Mouse (Mus musculus) MEL-GATA-1-ER (cell line): ENCODE measurements around the gene Rnf26.

Experiments
- DNase-seq: peaks from one replicate; pipeline ENCODE4 v3.0.0-alpha.2; 2012; ENCODE audit warnings: low read depth; ENCODE audit errors: extremely low read depth

Gene Rnf26

GRCm38 (mm10) chr9:44093612-44094503, 19.5 kb downstream of the Rnf26 start:
- no peak for DNase-seq

DNA sequence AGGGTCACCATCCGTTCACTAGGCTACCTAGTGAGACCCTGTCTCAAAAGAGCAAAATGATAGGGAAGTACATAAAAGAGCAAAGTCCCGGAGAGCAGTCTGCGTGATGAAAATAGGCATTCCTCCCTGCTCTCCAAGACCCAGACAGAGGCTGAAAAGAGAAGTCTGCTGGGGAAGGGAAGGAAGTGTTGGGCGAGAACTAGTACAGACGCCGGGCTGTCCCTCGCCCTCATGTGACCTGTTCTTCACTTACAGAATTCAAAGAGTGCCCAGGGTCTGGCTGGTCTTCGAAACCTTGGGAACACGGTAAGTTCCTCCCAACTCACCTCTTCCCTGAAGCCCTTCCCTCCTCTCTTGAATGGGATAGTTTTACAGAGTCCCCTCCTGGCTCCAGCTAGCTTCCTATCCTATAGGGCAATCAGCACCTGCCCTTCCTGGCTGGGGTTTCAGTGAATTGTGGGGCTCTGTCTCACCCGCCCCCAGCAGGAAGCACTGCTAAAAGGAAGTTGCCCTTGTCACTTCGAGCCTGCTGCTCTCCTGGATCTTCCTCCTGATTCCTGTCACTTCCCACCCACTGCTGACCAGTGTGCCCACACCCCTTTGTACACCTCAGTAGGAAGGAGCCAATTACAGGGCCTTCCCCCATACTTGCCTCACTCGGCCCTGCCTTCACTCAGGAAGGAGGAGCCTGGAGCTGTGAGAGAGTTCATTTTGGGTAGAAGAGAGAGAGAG, 24.3 kb downstream of the Rnf26 start:
- peak; percentile 67 for DNase-seq

- no peak for DNase-seq
Measured at GRCm38 (mm10) chr9:44087761-44088455, 25.4 kb downstream of the Rnf26 start.

DNA sequence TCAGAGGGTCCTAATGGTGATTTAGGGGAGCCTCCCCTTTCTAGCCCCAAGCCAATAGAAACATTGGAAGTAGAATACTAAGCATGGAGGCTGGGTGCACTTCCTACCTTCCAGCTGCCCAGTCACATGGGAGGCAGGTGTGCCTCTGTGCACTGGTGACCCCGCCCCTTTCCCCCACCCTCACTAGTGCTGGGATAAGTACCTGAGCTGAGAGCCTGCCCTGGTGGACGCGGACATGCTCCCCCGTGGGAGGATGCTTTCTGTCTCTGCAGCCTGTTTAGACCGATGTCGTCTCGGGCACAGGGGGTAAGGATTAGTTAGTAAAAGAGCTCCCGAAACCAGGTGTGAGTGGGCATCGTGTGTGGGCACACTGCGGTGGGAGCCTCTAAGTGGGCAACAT, 26.4 kb downstream of the Rnf26 start:
- DNase-seq, result no peak

DNA sequence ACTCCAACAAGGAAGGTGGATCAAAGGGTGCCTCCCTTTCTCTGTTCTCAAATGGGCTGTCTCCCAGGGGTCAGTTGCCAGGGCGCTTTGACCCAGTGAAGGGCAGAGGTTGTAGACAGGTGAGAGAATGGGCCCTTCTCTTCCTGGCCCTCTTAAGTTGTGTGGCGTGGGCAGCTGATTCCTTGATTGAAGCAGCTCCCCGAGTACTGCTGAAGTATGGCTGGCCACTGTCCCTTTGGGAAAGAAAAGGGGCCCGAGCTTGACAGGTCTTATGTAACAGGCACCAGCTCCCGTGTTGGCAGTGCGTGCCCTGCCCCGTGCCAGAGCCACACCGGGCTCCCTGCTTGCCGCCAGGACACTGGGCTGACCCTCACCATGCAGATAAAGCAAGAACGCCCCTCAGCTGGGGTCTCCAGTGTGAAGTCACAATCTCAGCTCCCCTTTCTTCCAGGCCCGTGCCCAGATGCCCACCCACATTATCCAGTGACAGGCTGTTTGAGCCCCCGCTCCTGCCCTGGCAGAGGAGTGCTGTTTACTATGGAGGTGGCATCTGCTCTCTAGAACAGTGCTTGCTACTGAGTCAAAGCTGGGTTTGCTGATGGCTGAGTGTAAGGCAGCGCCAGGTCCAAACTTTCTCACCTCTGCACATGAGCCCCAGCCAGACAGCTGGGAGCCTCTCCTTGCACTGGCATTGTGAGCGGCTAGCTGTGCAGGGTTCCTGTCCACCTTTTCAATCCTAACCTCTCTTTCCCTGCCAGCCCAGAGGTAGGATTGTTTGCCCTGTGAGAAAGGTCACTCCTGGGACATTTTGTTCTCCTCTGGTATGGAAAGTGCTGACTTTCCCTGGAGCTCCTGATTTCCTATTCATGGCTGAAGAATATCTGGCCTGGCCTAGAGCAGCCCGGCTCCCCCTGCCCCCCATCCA, 27.3 kb downstream of the Rnf26 start:
- no peak for DNase-seq

DNA sequence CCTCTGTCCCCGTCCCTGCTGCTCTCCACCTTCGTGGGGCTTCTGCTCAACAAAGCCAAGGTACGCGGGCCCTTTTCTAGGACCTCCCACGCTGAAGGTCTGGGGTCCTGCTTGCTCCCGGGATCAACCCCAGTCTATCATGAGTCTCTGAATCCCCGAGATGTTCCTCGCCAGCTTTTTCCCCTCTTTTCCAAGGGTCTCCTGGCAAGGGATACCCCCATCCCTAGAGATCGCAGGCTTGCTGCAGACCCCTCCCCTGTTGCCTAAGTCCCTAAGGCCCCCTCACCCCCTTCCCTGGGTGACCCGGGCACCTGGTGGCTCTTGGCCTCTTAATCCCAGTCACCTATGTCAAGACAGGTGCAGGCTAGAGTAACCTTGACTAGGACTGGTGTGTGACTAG, 28.0 kb downstream of the Rnf26 start:
- no peak for DNase-seq

GRCm38 (mm10) chr9:44084659-44085229, 28.6 kb downstream of the Rnf26 start:
- no peak for DNase-seq

DNA sequence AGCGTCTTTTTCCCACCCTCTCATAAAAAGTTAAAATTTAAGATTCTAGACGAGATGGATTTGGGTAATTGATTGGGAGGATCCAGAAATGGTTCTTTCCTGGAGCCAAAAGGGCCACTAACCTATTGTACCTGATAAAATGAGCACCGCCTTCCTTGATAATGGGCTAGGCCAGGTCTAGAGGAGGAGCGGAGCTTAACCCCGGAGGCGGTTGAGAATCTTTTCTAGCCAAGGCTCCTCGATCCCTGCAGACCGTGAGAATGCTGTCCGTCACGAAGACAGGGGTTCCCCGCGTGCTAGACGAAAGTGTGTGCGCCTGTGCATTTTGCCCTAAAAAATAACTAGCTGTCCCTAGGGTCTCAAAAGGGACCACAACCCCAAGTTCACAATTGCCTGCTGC, 29.1 kb downstream of the Rnf26 start:
- no peak for DNase-seq

DNA sequence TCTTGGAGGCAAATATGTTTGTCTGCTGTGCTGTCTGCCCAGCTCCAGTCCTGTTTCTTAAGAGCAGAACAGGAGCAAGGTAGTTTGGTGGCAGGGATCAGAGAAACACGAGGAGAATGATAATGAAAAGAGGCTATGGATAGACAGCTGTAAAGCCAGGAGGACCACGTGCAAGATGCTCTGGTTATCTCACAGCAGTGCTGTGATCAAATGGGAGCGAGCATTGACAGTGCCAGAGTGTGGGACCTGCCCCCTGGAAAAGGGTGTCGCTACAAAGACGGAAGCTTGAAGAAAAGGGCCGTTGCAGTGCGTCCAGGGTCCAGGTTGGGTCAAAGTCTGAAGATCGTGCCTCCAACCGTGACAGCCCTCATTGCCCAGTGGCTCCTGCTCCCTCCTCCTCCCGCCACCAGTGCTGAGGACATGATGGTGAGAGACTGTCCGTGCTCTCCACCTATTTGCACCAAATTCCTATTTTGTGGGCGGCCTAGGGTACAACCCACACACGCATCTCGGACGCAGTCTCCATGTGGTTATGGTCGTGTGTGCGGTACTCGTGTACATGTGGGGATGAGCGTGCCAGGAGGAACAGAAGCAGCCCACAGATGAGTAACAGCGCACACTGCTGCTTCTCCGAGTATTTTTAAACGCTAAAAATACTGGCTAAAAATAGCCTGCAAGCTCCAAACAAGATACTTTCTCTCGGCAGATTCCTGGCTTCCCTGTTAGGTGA, 29.8 kb downstream of the Rnf26 start:
- DNase-seq, result no peak

- no peak for DNase-seq
Measured at GRCm38 (mm10) chr9:44082266-44082665, 31.1 kb downstream of the Rnf26 start.

DNA sequence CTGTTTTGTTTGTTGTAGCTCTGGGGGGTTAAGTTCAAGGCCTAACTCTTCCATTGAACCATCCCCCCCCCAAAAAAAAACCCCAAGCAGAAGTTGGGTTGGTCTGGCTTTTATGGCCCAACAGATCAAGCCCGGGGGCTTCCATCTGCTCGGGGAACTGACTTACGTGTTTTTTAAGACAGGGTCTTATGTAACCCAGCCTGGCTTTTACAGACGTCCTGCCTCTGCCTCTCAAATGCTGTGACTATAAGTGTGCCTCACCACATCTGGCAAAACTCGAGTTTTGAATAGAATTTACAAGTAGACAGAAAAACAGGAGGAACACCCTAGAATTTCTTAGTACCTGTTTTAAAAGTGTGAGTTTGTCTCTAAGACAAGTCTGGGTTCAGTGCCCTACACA, 31.7 kb downstream of the Rnf26 start:
- no peak for DNase-seq

GRCm38 (mm10) chr9:44080953-44081352, 32.4 kb downstream of the Rnf26 start:
- no peak for DNase-seq

- no peak for DNase-seq
Measured at GRCm38 (mm10) chr9:44079997-44080780, 33.1 kb downstream of the Rnf26 start.

DNA sequence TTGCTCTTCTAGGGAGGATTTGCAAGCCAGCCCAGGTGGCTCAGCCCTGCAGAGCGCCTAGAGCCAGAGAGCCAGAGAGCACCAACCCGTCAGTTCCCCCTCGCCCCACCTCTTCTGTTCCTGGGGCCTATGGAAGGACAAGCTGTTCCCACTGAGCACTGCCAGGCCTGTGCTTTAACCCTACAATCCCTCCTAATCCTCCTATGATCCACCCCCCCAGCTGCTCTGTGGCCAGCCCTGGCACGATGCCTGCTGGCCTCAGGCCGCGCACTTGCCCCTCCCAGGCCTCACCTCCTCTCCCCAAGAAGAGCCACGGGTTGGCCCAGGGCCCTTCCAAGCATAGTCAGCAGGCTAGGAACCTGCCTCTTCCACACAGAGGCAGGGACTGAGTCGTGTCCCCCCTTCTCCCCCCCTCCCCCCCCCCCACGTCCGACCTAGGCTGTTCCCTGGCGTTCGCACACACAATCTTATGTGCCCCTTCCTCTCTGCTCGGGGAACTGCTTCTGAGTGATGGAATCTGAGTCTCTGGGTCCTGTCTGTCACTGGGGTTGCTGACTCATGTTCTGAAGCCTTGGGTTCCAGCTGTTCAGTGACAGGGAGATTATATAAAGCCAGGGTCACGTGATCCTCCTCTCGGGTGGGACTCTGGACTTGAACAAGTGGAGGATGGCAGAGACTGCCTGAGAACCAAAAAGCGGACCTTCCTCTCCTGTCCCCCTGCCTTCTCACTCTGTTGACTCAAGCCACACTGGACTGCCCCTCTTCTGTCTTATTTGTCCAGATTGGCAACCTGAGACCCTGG, 34.2 kb downstream of the Rnf26 start:
- no peak for DNase-seq

- no peak for DNase-seq
Measured at GRCm38 (mm10) chr9:44078136-44078797, 35.0 kb downstream of the Rnf26 start.

GRCm38 (mm10) chr9:44077266-44077910, 35.9 kb downstream of the Rnf26 start:
- DNase-seq, result no peak

- no peak for DNase-seq
Measured at GRCm38 (mm10) chr9:44076764-44077120, 36.6 kb downstream of the Rnf26 start.
